Mouse (Mus musculus): ENCODE data around the gene Kif22.

GRCm38 (mm10) chr7:127011051-127011450 lies 31.2 kb downstream of the Kif22 start:
- TF ChIP-seq CTCF (IDR thresholded peaks at IDR 0.05; ENCODE audit: borderline replicate concordance, insufficient read depth, low read depth, low read length) = no peak
- TF ChIP-seq POLR2A (IDR thresholded peaks at IDR 0.05; ENCODE audit: borderline replicate concordance, insufficient read depth, low read length) = 0 out of 2 replicates have a peak, but pooled peaks have one; percentile 7

Measured in cerebellum, adult 2 months (tissue).